Mouse (Mus musculus): Measurements from ENCODE around the gene Ttc8.

GRCm38 (mm10) chr12:99009430-99009829 is 89.1 kb downstream of the Ttc8 start:
- TF ChIP-seq TAL1 (IDR thresholded peaks at IDR 0.05; ENCODE audit: low read length) (no peak), GATA1 (IDR thresholded peaks at IDR 0.05; ENCODE audit: low read length) (no peak)
